Mouse (Mus musculus) inflammation-experienced regulatory T-cells, adult 6 months (primary cell): ENCODE data around the gene Syncrip. TPM values are rescaled to one million over a fixed set of nuclear protein-coding genes. Genes with fewer than 3 reads are reported as not detected.

ENCODE experiments used
- ATAC-seq: one replicate; pipeline ENCODE4 v1.8.0; 2017
- polyA plus RNA-seq, 3 experiments: library from polyadenylated mRNA; unstranded; fragments of 100-300 nt; shearing (Covaris generic); gene quantifications; one replicate each; pipeline ENCODE4 v1.2.1; 2017

Syncrip gene
- 100 to 1,000 TPM; 101 to 143 (median 101) TPM for polyA plus RNA-seq

DNA sequence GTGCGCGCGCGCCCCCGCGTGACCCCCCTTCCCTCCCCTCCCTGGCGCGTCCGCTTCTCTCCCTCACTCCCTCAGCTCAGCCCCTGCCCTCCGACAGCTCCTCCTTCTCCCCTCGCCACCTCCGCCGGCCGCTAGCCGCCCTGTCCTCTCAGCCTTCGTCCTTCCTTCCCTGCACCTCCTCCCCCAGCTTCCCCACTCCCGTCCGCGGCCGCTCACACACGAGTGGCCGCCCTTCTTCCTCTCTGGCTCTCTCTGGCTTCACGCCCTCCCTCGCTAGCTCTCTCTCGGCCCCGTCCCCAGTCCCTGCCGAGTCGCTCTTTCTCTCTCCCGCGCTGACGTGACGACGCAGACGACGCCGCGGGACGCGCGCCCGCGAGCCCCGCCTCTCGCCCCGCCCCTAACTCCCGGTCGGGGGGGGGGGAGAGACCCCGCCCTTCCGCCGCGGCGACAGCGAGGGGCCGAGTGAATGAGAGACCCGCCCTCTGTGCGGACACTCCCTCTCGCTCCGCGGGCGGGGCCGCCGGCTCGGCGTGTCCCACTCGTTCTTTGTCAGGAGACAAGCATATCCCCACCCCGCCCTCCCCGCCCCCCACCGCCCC is at the start of gene Syncrip:
Gene Syncrip, minus strand, starts transcription at position 345 of the 599 bp plus-strand sequence.
- peak; percentile 84 for ATAC-seq

- no peak for ATAC-seq
These were observed 47.7 kb upstream of the Syncrip start for GRCm38 (mm10) chr9:88529979-88530580.

- ATAC-seq: no peak
These were observed 47.2 kb upstream of the Syncrip start for GRCm38 (mm10) chr9:88529571-88529970.

- ATAC-seq: no peak
These were observed 46.4 kb upstream of the Syncrip start for GRCm38 (mm10) chr9:88528736-88529135.

DNA sequence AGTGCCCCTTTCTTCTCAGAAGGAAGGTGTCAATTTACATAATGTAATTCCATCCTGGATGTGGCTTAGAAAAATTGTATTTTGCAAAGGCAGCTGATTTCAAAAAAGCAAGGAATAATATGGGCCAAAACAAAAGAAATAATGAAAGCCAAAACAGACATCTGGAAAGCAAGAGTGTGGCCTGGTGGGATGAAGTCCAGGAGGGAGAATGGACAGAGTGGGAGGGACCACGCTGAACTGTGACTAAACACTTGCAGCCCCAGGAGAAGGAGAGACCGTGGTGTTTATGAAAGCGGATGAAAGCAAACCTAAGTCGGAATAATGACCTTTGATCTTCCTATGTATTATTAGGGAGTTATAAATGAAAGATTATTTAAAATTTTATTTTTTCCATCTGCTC is 45.6 kb upstream of the Syncrip start:
- no peak for ATAC-seq

- no peak for ATAC-seq
These were observed 43.0 kb upstream of the Syncrip start for GRCm38 (mm10) chr9:88525341-88525740.

GRCm38 (mm10) chr9:88524796-88525195 is 42.4 kb upstream of the Syncrip start:
- no peak for ATAC-seq

DNA sequence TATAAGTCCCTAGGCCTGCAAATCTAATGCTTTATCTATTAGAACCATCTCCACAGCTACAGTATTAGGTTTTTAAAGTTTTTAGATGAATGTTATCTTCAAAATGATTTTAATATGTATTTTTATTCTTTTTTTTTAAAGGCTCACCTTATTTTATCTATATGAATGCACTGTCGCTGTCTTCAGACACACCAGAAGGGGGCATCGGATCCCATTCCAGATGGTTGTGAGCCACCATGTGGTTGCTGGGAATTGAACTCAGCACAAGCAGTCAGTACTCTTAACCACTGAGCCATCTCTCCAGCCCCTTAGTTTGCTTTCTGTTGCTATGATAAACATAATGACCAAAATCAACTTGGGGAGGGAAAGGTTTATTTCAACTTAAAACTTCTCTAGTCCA is 42.0 kb upstream of the Syncrip start:
- ATAC-seq: no peak

- ATAC-seq: no peak
These were observed 40.9 kb upstream of the Syncrip start for GRCm38 (mm10) chr9:88523335-88523668.

DNA sequence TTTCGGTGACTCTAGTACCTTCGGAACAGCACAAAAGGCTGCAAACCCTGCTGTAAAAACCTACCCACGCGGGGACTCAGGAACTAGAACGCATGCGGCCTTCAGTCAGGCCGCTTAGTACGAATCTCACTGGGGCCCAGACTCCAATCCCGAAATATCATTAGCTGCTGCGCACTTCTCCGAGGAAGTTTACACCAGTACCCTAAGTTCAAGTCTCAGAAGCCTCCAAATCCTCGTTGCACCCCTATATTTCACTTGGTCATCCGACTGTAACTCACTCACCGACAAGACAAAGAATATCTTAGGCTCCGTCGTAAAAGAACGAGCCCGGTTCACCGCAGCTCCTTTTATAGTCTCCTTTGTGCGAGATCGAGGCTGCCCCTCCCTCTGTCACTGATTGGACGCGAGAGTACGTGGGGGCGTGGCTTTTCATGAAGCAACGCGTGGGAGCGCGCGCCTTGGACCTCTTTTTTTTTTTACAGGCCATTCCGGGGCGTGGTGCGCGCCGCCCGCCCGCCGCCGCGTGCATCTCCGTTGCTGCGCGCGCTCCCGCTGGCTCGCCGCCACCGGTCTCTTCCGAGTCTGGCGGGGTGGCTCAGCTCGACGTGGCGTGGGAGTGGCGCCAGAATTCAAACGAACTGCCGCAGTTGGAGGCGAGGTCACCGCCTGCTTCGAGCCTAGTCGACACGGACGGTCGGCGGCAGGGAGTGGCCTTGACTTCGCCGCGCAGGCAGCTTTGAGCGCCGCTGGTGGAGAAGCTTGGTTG is 40.4 kb upstream of the Syncrip start:
- peak; percentile 91 for ATAC-seq

DNA sequence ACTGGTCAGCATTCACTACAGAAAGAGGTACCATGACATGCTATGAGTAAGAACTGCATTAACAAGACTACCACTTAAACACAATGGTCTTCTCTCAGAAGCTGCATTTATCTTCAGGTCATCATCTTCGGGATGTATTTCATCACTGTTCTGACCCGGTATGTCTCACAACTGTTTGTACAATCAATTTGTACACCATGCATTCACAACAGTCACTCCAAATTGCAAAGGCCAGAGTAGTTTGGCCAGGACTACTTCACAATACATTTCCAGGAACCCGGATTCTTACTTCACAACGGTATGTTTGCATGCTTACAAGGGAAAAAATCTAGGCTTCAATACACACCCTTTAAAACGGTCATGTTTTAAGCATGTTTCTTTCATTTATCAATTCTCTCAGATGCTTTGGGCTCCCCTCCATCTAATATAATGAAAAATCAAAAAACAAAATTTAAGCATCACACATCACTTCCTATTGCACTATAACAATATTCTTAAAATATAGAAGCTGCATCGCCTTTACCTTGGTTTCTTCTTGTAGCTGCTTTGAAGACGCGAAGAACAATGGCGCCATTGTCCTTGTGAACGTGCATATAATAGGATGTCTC is 39.7 kb upstream of the Syncrip start:
- no peak for ATAC-seq

GRCm38 (mm10) chr9:88520849-88521483 is 38.6 kb upstream of the Syncrip start:
- no peak for ATAC-seq

DNA sequence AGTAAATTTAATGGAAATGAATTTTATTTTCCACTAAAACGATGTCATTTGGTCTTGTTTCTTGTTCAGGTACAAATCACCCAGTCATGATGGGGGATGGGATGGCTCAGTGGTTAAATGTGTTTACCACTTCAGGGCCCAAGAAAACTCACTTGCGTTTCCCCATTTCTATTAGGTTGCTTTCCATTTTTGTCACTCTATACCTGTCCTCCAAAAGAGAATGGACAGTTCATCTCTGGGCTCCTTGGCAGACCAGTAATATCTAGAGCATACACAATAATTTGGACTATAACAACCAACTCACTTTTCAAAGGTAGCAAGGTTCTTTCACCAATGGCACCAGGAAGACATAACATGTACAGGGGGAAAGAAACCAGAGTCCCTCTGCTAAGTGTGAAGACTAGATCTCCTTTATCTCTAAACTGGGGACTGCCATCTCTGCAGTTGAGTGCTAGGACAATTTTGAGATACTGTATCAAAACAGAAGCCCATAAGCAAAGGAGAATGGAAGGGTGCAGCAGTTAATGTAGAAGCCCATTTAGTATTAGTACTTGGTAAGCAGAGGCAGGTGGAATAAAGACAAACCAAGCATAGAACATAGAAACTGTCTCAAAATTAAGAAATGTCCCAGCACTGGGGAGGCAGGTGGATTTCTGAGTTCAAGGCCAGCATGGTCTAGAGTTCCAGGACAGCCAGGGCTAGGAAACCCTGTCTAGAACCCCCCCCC is 37.9 kb upstream of the Syncrip start:
- no peak for ATAC-seq

DNA sequence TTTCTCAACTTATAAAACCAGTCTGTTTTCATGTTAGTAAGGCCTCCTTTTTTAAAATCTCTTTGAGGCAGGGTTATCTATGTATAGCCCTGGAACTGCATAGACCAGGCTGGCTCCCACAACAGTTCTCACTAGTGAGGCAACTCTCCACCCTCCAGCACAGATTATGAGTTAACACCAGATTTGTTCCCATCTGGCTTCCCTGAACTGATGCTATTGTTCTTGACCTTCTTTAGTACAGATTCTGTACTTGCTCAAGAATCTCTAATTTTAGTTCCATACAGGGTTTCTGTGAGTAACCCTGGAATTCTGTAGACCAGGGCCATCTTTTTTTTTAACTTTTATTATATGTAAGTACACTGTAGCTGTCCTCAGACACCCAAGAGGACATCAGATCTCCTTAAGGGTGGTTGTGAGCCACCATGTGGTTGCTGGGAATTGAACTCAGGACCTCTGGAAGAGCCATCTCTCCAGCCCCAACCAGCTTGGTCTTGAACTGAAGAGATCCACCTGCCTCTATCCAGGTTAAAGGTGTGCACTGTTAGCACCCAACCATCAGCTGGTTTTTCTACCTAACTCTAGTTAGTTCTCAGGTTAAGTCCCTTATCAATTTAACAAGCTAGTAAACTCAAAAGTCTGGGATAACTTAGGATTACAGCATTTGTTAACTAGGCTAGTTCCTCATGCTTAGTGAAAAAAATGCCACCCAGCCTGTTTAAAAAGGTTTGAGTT is 37.2 kb upstream of the Syncrip start:
- no peak for ATAC-seq

DNA sequence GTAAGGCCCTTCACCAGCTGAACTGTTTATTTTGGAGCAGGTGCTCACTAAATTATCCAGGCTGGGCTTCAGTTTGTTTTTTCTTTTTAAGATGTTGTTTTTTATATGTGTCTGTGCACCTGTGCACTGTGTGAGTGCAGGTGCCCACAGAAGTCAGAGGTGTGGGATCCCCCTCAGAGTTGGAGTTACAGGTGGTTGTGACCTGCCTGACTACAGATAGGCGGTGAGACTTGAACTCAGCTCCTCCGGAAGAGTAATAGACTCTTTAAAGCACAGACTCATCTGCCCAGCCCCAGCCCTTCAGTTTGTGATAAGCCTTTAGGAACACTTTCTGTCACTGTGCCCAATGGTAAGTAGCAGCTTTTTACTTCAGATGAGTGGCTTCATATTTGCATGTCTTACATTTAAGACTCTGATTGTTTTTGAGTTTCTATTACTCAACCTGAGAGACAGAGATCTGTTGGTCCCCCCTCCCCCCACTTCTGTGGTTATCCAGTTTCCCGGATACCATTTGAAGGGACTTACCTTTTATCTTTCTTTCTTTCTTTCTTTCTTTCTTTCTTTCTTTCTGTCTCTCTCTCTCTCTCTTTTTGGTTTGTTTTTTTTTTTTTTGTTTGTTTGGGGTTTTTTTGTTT is 34.1 kb upstream of the Syncrip start:
- peak; percentile 62 for ATAC-seq

DNA sequence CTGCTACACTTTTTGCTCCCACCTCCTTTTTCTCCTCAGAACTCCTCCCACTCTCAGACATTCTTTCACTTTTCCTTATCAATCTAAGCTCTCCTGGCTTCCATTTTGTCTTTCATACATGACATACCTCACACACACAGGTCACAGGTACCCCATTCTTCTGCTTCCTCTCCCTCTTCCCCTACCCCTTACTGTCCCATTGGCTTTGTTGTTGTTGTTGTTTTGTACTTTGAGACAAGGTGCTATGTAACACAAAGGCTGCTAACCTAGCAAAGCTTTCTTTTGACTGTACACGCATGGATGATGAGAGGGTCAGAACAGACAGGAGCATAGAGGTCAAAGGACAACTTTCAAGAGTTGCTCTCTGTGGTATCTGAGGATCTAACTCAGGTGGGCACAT is 33.2 kb upstream of the Syncrip start:
- ATAC-seq: no peak

GRCm38 (mm10) chr9:88501846-88502245 is 19.5 kb upstream of the Syncrip start:
- ATAC-seq: no peak

GRCm38 (mm10) chr9:88500112-88500511 is 17.7 kb upstream of the Syncrip start:
- ATAC-seq: no peak

- no peak for ATAC-seq
These were observed 10.1 kb upstream of the Syncrip start for GRCm38 (mm10) chr9:88492522-88492921.

DNA sequence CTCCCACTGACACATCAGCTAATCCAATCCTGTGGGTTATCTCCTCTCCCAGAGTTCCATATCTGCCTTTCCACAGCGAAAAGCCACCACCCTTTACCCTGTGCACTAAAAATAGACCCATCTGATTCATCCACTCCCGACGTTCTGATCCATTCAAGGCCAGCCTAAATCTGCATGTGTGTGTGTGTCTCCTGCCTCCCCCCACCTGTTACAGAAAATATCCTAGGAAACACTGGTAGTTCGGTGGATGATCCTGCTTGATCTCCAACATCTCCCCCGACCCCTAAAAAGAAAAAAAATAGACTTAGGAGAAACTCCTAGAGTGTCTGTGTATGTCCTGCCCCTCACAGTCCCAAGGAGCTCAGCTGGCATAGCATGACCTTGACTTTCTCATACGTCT is 2.2 kb upstream of the Syncrip start:
- ATAC-seq: no peak

DNA sequence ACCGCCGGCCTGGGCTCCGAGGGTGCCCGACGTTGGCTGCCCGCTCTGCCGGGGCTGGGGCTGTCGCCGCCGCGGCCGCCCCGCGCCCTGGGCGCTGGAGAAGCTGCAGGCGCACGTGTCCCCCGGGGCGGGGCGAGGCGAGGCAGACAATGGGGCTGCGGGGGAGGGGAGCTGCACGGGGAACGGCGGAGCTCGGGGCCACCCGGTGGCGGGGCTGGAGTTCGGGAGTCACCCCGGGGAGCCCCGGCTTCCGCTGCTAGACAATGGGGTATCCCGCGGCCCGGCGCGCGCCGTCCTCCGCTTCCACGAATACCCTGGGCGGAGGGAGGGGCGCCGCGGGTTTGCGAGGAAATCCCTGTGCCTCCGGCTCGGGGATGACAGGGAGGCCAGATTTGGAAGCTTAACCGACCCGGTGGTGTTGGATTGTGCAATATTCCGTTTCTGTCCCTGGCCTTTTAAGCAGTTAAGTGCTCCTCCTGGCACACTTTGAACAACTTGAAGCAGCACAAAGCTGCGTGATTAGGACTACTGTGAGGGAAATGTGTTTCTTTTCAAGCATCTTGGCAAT is 539 bp upstream of the Syncrip start:
- ATAC-seq: peak; percentile 33
